Mouse (Mus musculus) kidney, adult 11 months (tissue): ENCODE data around the gene Unkl.
"Not testable (repeated sequence)": the region's sequence is repeated elsewhere in the genome, so short reads cannot be mapped to it uniquely, and the experiment has no call there.

Source experiments
- DNase-seq: peaks from one replicate; pipeline ENCODE4 v3.0.0; 2022

Gene Unkl

DNA sequence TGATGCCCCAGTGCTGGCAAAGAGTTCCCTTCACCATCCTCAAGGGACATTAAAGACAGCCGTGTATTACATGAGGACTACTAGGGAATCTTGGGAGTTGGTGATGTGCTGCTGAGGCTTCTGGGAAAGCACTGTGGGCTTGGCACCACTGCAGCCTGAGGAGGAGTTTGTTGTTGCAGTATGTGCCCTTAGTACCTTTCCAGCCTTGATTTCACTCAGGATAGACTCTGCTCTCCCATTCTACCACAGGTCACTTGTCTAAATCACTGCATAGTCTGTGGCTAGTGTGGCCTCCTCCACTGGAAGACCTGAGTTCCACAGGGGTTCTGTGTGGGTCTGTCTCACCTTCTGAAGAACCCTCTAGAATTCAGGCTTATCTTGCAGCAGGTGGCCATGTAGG lies 32.5 kb downstream of the Unkl start:
- peak; percentile 35 for DNase-seq

DNA sequence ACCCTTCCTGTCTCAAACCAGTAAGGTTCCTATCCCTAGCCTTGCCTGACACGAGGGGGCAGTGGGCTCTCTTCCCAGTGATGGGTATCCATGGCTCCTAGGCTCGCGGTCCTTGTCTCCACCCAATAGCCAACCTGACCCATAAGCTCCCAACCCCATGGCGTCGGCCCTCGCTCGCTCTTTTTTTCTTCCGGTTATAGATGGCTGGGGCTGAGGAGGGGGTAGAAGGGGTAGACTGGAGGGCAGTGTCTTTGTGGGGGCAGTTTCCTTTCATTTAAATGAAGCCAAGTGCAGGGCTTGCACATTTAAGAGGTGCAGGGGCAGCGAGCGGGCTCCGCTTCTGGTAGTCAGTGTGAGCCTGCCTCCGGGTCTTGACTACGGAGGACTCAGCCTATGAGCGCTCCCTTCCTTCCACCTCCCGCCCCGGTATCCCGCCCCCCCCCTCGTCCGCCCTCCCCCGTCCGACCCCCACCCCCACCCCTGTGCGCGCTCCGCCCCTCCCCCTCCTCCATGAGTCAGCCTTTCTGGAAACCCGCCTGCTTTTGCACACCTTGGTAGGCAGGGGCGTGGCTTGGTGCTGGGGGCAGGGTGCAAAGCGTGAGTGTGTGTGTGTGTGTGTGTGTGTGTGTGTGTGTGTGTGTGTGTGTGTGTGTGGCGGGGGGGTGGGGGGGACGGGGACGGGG lies 33.8 kb downstream of the Unkl start:
- DNase-seq, result peak; percentile 68

GRCm38 (mm10) chr17:25222504-25222940 lies 34.3 kb downstream of the Unkl start:
- DNase-seq, result peak; percentile 44

- DNase-seq, result no peak
Measured at GRCm38 (mm10) chr17:25222951-25223601, 34.9 kb downstream of the Unkl start.

DNA sequence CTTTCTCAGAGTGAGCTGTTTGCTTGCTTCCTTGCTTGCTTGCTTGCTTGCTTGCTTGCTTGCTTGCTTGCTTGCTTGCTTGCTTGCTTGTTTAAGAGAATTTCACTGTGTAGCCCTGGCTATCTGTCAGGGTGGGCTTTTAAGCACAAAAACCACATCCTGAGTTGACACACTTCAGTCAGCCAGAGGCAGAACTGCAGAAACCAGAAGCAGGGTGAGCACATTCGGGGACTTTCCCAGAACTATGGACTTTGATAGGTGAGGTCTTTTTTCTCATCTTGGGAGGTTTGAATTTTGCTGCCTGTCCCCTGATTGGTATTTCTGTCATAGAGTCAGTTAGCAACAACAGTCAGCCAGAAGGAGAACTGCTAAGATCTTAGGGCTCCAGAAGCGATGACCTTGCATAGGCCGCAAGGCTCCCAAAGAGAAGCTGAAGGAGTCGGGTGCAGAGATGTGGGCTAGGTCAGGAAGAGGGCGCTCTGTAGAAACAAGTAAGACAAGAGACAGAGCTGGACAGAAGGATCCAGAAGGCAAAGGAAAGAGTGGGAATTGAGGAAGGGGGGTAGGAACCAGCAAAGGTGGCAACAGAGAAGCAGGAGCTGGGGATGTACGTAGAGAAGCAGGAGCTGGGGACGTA lies 36.5 kb downstream of the Unkl start:
- no peak for DNase-seq

GRCm38 (mm10) chr17:25225659-25226058 lies 37.5 kb downstream of the Unkl start:
- DNase-seq, result no peak

DNA sequence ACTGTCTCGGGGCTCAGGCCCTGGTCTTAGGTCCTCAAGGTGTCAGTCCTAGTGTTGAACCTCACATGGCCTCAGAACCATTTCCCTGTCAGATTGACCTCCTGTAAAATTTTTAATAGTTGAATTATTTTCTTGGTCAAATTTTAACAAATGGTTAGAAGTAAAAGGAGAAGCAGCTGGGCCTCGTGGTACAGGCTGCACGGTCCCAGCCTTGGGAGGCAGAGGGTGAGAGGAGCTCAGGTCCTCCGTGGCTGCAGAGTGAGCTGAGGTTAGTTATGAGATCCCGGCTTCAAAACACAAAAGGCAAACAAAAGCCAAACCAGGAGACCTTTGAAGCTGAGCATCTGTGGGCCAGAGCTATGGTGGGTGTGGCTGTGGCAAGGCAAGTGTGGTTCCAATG lies 39.8 kb downstream of the Unkl start:
- peak; percentile 64 for DNase-seq

GRCm38 (mm10) chr17:25230014-25230655 lies 41.9 kb downstream of the Unkl start:
- peak; percentile 73 for DNase-seq

- peak; percentile 73 for DNase-seq
Measured at GRCm38 (mm10) chr17:25230700-25231099, 42.5 kb downstream of the Unkl start.

DNA sequence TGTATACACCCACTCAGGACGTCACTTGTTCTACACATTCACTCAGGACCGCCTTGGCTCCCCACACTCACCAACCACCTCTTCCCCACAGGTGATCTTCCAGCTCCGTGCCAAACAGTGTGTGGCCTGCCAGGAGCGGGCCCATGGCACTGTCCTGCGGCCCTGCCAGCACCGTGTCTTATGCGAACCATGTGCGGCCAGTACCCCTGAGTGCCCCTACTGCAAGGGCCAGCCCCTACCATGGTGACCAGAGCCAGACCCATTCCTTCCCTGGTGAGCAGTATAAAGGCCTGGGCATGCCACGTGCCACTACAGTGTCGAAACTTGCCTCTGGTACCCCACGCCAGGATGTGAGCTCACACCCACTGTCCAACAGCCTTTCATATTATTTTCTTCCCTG lies 43.4 kb downstream of the Unkl start:
- DNase-seq, result not testable (repeated sequence)

GRCm38 (mm10) chr17:25235635-25236034 lies 47.4 kb downstream of the Unkl start:
- no peak for DNase-seq

DNA sequence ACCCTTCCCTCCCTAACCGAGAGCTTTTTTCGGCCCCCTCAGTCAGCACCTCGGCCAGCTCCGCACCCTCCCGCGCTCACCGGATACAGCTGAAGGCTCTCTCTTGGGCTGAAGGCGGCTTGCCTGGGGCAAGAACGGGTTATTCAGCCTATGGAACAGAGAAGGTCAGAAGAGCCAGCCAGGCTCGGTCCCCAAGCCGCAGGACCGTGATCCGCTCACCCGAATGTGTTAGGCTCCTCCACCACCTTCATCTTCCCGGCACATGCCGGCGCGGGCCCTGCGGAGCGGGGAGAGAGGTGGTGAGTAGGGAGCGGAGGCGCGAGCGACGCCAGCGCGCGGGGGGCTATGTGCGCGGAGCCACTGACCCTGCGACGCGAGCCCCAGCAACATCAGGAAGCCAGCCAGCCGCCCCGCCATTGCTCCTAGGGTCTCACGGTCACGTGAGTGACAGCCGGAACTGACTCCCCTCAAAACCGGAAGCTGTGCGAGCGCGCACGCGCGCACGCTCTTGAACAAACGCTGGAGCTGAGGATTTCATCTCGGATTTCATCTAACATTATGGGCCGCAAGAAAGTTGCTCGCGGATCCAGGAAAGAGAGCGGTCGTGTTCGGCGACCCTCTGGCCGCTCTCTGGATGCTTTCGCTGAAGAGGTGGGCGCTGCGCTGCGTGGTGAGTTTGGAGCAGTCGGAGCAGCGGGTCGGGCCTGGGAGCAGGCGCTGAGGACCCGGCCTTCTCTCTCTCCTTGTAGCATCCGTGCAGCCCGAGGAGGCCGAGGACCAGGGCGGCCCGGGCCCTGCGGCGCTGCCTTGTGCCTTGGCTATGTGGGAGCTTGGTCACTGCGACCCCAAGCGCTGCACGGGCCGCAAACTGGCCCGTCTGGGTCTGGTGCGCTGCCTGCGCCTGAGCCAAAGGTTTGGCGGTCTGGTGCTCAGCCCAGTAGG lies 51.8 kb downstream of the Unkl start, which contains the start of the genes Gnptg and Tsr3:
Gnptg (minus strand) TSS at position 430 of the 942 bp plus-strand sequence.
Tsr3 (plus strand) TSS at position 476 of the 942 bp plus-strand sequence.
- DNase-seq, result peak; percentile 77

GRCm38 (mm10) chr17:25243131-25243780 lies 55.1 kb downstream of the Unkl start:
- no peak for DNase-seq

- peak; percentile 27 for DNase-seq
Measured at GRCm38 (mm10) chr17:25244239-25244638, 56.0 kb downstream of the Unkl start.

DNA sequence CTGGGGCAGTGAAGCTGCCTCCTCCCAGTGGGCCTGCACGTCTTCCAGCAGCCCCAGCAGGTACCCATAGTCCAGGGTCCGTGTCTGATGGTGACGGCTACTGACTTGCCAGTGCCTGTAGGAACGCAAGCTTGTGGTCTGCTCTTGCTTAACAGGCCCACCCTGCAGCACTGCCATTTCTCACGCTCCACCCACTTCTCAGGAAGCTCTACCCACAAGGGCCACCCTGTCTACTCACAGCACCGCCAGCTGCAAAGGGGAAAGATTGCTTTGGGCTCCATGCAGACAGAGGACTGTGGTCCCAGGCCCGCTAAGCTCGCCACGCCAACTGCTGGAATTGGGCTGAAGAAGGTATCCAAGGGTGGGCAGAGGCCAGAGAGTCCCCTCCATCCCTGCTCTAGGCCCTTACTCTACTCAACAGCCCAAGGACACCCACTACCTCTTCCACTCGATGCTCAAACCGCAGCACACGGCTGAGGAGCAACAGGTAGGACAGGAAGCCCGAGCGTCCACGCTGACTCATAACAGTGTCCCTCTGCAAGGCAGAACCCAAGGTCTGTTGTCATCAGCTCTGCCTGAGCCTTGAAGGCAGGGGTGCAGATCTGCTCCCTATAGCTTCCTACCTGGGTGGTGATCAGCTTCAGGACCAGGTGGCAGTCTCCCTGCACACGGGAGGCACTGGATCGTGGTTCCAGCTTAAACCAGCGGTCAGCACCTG lies 60.0 kb downstream of the Unkl start:
- DNase-seq, result no peak

DNA sequence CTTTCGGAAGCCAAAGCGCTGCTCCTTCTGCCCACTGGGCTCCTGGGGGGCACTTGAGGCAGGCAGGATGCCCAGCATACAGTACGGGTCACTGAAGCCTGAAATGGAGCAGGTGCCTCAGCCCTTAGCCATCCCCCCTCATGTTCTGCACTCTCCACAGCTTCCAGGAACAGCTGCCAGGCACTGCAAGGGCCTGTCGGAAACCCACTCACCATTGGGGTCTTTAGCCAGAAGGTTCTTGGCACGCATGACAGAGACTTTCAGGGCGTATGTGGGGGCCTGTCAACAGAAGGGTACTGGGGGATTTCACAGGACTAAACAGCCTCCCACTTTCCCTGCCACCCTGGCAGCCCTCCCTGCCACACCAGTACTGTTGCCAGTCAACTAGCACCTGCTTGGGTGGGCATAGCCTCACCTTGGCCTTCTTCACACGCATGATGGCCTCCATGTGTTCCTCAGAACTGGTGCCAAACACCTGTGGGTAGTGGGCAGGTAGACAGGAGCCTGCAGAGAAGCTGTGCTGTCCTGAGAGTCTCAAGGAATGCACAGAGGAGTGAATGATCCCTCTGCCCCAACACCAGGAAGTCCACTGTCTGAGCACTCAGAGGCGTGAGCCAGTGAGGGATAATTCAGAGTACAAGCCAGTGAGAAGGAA lies 62.1 kb downstream of the Unkl start:
- no peak for DNase-seq

GRCm38 (mm10) chr17:25252643-25253042 lies 64.4 kb downstream of the Unkl start:
- no peak for DNase-seq

- DNase-seq, result no peak
Measured at GRCm38 (mm10) chr17:25253760-25254159, 65.6 kb downstream of the Unkl start.

DNA sequence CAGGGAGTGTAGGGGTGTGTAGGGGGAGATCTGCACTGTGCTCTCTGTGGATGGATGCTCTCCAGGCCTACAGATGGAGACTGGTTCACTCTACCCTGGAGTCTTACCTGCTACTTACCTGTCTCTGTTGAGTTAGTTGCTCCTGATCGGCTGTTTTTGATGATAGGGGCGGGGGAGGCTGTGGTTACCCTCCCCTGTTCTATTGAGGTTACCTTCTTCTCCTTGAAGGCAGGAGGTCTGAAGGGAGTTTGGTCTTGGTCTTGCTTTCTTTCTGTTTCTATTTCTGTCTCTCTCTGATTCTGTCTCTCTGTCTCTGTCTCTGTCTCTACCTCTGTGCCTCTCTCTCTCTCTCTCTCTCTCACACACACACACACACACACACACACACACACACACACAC lies 66.9 kb downstream of the Unkl start:
- no peak for DNase-seq

DNA sequence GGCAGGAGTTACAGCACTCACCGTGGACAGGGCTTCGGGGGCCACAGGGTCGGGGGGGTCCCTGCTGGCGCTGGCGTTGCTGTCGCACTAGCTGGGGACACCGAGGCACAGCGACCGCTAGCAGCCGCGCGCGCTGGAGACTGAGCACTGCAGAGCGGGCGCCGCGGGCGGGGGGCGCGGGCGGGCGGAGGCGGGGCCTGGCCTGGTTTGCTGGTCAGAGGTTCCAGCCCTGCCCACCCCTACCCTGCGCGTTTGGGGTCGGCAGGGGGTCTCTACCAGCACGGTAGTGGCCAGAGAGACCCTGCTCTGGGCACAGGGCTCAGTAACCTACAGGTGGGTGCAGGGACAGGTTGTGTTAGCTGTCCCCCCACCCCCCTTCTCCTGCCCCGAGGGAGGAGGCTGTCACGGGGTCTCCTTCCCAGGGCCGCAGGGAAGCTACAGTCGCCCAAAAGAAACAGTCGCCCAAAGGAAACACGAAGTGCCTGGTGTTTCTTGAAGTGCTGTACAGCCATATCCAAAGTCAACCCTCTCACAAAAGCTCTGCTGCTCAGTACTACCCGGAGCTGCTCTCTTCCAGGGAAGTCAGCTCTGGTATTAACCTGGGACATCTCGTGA lies 68.0 kb downstream of the Unkl start, which contains the start of gene Baiap3:
Baiap3 (minus strand) TSS at position 225 of the 615 bp plus-strand sequence.
- DNase-seq, result no peak
